Mouse (Mus musculus): ENCODE measurements around the gene Btbd9.

GRCm38 (mm10) chr17:30199374-30200247, 376.7 kb downstream of the Btbd9 start:
- TF ChIP-seq CTCF (IDR thresholded peaks at IDR 0.05; ENCODE audit: borderline replicate concordance, insufficient read depth, low read length): no peak
- TF ChIP-seq POLR2A (IDR thresholded peaks at IDR 0.05; ENCODE audit: low read depth, low read length): no peak
